Mouse (Mus musculus): ENCODE results near the gene 1700001L19Rik. TPM values are rescaled to one million over a fixed set of nuclear protein-coding genes. Genes with fewer than 3 reads are reported as not detected.

Gene 1700001L19Rik
- polyA plus RNA-seq (2012; ENCODE audit: low replicate concordance), result not detected in 2 replicates

DNA sequence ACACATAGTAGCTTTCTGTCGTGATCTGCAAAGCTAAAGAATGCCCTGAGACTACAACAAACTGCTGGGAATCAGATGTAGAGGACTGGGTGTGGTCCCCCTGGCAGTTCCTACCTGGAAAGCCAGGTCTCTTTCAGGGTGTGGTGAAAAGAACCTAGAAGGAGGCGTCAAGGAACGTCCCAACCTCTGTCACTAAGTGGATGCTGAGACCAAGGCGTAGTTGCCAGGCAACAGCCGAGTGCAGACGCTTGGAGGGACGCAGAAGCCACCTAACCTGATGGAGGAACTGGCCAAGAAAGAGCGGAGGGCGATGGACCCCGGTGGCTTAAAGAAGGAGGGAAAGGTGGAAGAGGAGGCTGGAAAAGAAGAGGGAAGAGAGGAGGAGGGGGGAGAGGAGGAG lies at the start of gene 1700001L19Rik:
TSS of gene 1700001L19Rik (plus strand) at position 223 of the 400 bp plus-strand sequence.

DNA sequence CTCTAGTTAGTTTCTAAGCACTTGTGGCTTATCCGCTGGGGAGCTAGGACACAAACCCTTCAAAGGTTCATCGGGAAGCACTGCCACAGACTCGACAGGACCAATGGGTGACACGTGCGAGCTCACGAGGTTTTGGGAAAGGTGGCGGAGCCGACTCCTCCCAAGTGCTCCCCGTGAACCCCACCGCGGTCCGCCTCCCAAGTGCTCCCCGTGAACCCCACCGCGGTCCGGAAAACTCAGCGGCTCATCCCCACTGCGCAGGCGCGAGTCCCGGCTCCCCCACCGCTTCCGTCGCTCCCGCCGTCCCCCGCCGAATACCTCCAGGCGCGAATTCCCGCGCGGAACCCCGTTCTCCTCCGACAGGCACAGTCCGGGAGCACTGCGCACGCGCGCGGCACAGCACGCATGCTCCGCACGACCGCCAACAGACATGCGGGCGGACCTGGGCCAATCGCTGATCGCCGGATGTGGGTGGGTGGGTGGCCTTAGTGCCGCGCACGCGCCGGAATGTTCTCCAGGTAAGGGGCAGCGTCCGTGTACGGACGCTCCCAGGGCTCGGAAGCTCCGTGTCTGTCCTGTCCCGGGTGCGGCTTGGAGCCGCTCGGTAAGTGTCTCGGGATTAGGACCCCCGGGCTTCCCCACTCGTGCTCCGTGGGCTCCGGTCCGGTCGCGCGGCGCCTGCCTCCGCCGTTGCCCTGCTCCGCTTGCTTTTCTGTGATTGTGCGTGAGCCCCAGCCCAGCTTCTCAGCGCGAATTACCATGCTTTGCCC lies 15.3 kb upstream of the 1700001L19Rik start, which contains the start of the genes Mtrr and Fastkd3:
TSS of gene Mtrr (minus strand) at position 403 of the 770 bp plus-strand sequence.
TSS of gene Fastkd3 (plus strand) at position 488 of the 770 bp plus-strand sequence.

Other genes with a start within 250 kb of the 1700001L19Rik start
- 3.4 and 19.4 TPM in 2 replicates for gene Mtrr, start 15.3 kb upstream of the 1700001L19Rik start, polyA plus RNA-seq (2012; ENCODE audit: low replicate concordance)
- gene Fastkd3, start 15.2 kb upstream of the 1700001L19Rik start, polyA plus RNA-seq (2012; ENCODE audit: low replicate concordance), result 0.88 and 1.2 TPM in 2 replicates